Mouse (Mus musculus): ENCODE measurements at regions not wholly inside any gene's neighbourhood (a gene's known extent, or its start where the extent isn't known, plus 50 kb on each side); places are given as distances from the start of the nearest gene placed in this dataset.

DNA sequence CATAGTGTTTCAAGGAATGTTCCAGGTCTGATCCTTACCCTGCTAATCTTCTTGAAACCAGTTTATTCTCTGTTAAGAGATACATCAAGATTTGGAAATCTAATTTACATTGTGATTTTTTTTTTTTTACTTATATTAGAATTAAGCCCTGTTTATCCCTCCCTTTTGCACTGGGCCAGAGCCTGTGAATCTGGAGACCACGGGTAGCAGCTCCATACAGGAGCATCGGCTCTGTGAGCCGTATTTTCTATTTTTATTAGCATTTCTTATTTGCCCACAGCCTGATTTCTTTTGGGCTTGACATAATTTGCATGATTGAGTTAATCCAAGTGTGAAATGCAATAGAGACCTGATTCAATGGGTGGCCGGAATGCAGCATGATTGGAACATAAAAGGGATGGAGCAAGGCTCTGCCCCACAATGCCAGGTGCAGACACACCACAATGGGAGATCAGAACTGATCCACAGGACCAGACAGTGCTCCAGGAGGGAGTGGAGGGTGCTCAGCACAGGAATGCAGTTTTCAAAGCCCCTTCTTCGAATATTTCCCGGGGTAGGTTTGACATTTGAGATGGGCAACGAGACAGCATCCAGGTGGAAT is 67.9 kb upstream of the Mrps9 start:
- Histone ChIP-seq H3K27ac (replicated peaks) (no peak overlapping the region), H3K4me1 (peaks cover 21% of the 10 kb centered on the region), H3K36me3 (no peaks in the 10 kb centered on the region), H3K9me3 (replicated peaks) (no peaks in the 10 kb centered on the region), H3K4me3 (no peak overlapping the region), H3K27me3 (ENCODE audit: low read depth, poor library complexity, severe bottlenecking) (peaks cover 6% of the 10 kb centered on the region; the same call in 1 of the 2 replicates)
- DNase-seq (ENCODE audit: low spot score), result no peak
- 59% methylated on average over 7 of the region's 7 CpGs for WGBS

DNA sequence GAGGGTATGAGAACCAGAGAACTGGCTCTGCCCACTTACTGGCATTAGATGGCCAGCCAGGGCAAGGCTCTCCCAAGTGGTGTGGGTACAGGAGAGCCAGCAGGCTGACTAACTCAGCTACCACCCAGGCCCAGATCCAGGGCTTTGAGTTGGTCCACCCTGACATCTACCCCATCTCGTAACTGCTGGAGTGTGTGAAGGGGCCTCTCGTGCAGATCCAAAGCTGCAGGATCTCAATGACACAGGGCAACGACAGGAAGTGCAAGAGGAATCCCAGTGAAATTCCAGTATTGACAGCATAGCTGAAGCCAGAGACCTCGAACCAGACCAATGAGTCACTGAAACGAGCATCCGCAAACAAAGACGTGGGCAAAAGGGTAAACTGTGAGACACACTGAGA is 63.8 kb upstream of the Mrps9 start:
- Histone ChIP-seq H3K9me3 (replicated peaks) (no peaks in the 10 kb centered on the region), H3K27me3 (ENCODE audit: low read depth, poor library complexity, severe bottlenecking) (no peaks in the 10 kb centered on the region), H3K36me3 (no peaks in the 10 kb centered on the region), H3K27ac (replicated peaks) (no peak overlapping the region), H3K4me1 (peaks cover 13% of the 10 kb centered on the region), H3K4me3 (no peak overlapping the region)
- no peak for DNase-seq (ENCODE audit: low spot score)
- WGBS, result 78% methylated on average over 7 of the region's 7 CpGs

DNA sequence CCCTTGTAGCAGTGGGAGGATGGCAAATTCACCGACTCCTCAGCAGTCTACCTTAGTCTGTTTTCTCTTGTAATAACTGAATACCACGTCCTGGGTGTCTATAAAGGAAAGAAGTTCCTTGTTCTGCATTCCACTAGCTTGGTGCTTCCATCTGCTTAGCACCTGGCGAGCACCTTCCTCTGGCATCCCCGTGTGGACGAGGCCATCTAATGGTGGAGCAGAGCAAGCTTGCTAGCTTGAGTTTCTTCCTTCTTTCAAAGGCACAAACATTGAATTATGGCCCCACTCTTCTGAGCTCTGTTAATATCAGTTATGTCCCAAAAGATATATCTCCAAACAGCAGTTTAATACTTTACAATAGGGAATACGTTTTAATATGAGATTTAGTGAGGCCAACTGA is 62.6 kb upstream of the Mrps9 start:
- WGBS, result 77% methylated on average over 6 of the region's 6 CpGs

More for the DNA sequence above, 62.6 kb upstream of the Mrps9 start:
- H3K36me3 ChIP-seq, result no peaks in the 10 kb centered on the region
- no peak for DNase-seq (ENCODE audit: low spot score)
- H3K27me3 ChIP-seq (ENCODE audit: low read depth, poor library complexity, severe bottlenecking), result no peaks in the 10 kb centered on the region
- no peak overlapping the region for H3K4me3 ChIP-seq
- peaks cover 3% of the 10 kb centered on the region for H3K9me3 ChIP-seq (replicated peaks)
- no peak overlapping the region for H3K27ac ChIP-seq (replicated peaks)
- peaks cover 2% of the 10 kb centered on the region for H3K4me1 ChIP-seq
